Mouse (Mus musculus): ENCODE data around the gene Ddx20.

The Ddx20 gene

GRCm38 (mm10) chr3:105648889-105649567, 38.3 kb downstream of the Ddx20 start:
- Histone ChIP-seq H3K4me1 (replicated peaks; ENCODE audit: low read depth, low read length) (no peaks in the 10 kb centered on the region), H3K9me3 (ENCODE audit: low read length) (no peaks in the 10 kb centered on the region), H3K4me3 (replicated peaks; ENCODE audit: low read length) (no peak overlapping the region), H3K27me3 (ENCODE audit: insufficient read depth, low read length) (no peaks in the 10 kb centered on the region), H3K36me3 (ENCODE audit: insufficient read depth, low read length) (no peaks in the 10 kb centered on the region)
- TF ChIP-seq POU5F1 (IDR thresholded peaks at IDR 0.05; ENCODE audit: borderline replicate concordance, low read length) (no peak), NANOG (IDR thresholded peaks at IDR 0.05; ENCODE audit: borderline replicate concordance, low read length) (no peak), CTCF (conservative IDR thresholded peaks at IDR 0.05; ENCODE audit: low read length) (no peak)

- no peaks in the 10 kb centered on the region for H3K9me3 ChIP-seq (ENCODE audit: low read length)
- peaks cover 7% of the 10 kb centered on the region; the same call in 1 of the 2 replicates for H3K27me3 ChIP-seq (ENCODE audit: insufficient read depth, low read length)
- no peak for TF ChIP-seq POU5F1 (IDR thresholded peaks at IDR 0.05; ENCODE audit: borderline replicate concordance, low read length)
- TF ChIP-seq NANOG (IDR thresholded peaks at IDR 0.05; ENCODE audit: borderline replicate concordance, low read length) = no peak
- TF ChIP-seq CTCF (conservative IDR thresholded peaks at IDR 0.05; ENCODE audit: low read length) = no peak
- H3K36me3 ChIP-seq (ENCODE audit: insufficient read depth, low read length) = no peaks in the 10 kb centered on the region
- H3K4me3 ChIP-seq (replicated peaks; ENCODE audit: low read length) = no peak overlapping the region
- H3K4me1 ChIP-seq (replicated peaks; ENCODE audit: low read depth, low read length) = no peaks in the 10 kb centered on the region
These were observed 43.8 kb downstream of the Ddx20 start for GRCm38 (mm10) chr3:105643566-105643965.

GRCm38 (mm10) chr3:105642186-105642585, 45.2 kb downstream of the Ddx20 start:
- no peak overlapping the region for H3K4me3 ChIP-seq (replicated peaks; ENCODE audit: low read length)
- H3K4me1 ChIP-seq (replicated peaks; ENCODE audit: low read depth, low read length) = no peaks in the 10 kb centered on the region
- peaks cover 7% of the 10 kb centered on the region; the same call in 1 of the 2 replicates for H3K27me3 ChIP-seq (ENCODE audit: insufficient read depth, low read length)
- no peaks in the 10 kb centered on the region for H3K36me3 ChIP-seq (ENCODE audit: insufficient read depth, low read length)
- TF ChIP-seq POU5F1 (IDR thresholded peaks at IDR 0.05; ENCODE audit: borderline replicate concordance, low read length) = no peak
- no peak for TF ChIP-seq NANOG (IDR thresholded peaks at IDR 0.05; ENCODE audit: borderline replicate concordance, low read length)
- no peak for TF ChIP-seq CTCF (conservative IDR thresholded peaks at IDR 0.05; ENCODE audit: low read length)
- H3K9me3 ChIP-seq (ENCODE audit: low read length) = no peaks in the 10 kb centered on the region

GRCm38 (mm10) chr3:105633021-105633420, 54.4 kb downstream of the Ddx20 start:
- Histone ChIP-seq H3K36me3 (ENCODE audit: insufficient read depth, low read length) (no peaks in the 10 kb centered on the region), H3K27me3 (ENCODE audit: insufficient read depth, low read length) (0 out of 2 replicates have a peak, but pooled peaks cover 5% of the 10 kb centered on the region), H3K4me3 (replicated peaks; ENCODE audit: low read length) (no peak overlapping the region), H3K9me3 (ENCODE audit: low read length) (no peaks in the 10 kb centered on the region), H3K4me1 (replicated peaks; ENCODE audit: low read depth, low read length) (no peaks in the 10 kb centered on the region)
- TF ChIP-seq NANOG (IDR thresholded peaks at IDR 0.05; ENCODE audit: borderline replicate concordance, low read length) = no peak
- TF ChIP-seq CTCF (conservative IDR thresholded peaks at IDR 0.05; ENCODE audit: low read length) = no peak
- TF ChIP-seq POU5F1 (IDR thresholded peaks at IDR 0.05; ENCODE audit: borderline replicate concordance, low read length) = no peak

DNA sequence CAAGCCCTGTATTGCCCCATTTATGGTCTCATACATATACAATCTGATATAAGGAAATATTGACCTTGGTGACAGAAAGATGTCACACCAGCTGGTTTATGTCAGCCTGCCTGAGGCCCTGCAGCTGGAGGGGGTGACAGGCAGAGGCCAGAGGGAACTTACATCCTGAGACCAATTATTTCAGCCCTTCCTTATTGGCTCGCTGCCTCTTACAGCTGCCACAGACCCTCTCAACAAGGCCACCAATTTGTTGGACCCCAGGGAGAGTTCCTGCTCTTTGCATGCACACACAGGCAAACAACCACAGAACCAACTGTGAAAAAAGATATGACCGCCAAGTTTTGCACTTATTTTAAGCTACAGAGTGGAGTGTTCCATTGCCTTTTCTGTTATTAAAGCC, 55.1 kb downstream of the Ddx20 start:
- no peaks in the 10 kb centered on the region for H3K9me3 ChIP-seq (ENCODE audit: low read length)
- no peaks in the 10 kb centered on the region for H3K36me3 ChIP-seq (ENCODE audit: insufficient read depth, low read length)
- no peak for TF ChIP-seq POU5F1 (IDR thresholded peaks at IDR 0.05; ENCODE audit: borderline replicate concordance, low read length)
- no peak for TF ChIP-seq CTCF (conservative IDR thresholded peaks at IDR 0.05; ENCODE audit: low read length)
- TF ChIP-seq NANOG (IDR thresholded peaks at IDR 0.05; ENCODE audit: borderline replicate concordance, low read length) = no peak
- H3K4me1 ChIP-seq (replicated peaks; ENCODE audit: low read depth, low read length) = no peaks in the 10 kb centered on the region
- no peak overlapping the region for H3K4me3 ChIP-seq (replicated peaks; ENCODE audit: low read length)
- H3K27me3 ChIP-seq (ENCODE audit: insufficient read depth, low read length) = peaks cover 5% of the 10 kb centered on the region; the same call in 1 of the 2 replicates

All from E14TG2a.4 (cell line).